Mouse (Mus musculus) induced T-regulatory cell, adult 2 months (primary cell): ENCODE data around the gene Neurl1a.

Source experiments
- DNase-seq: peaks from one replicate; pipeline ENCODE4 v3.0.0-alpha.2; 2012; ENCODE audit warnings: low read depth

The Neurl1a gene

DNA sequence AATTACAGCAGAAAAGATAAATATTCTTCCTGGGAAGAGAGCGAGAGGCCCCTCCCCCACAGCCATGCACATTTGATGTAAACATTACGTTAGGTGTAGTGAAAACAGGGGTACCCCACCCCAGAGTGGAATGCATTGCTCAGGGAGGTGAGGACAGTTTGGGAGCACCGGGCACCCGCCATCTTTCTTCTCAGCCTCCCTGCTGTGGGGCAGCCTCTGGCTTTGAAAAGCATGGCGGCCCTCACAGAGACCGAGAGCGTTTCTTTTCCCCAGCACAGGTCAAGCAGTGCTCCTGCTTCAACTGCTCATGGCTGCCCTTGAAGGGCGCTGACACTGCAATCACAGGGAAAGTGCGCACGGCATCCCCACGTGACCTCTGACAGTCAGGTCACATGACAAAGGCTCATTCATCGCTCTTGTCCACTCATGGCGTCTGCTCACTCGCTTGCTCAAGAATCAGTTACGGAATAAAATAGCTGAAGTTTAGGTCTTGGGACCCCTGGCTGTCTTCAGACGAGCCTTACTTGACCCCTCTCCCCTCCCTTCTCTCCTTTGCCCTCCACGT, 108.3 kb downstream of the Neurl1a start:
- DNase-seq = no peak

DNA sequence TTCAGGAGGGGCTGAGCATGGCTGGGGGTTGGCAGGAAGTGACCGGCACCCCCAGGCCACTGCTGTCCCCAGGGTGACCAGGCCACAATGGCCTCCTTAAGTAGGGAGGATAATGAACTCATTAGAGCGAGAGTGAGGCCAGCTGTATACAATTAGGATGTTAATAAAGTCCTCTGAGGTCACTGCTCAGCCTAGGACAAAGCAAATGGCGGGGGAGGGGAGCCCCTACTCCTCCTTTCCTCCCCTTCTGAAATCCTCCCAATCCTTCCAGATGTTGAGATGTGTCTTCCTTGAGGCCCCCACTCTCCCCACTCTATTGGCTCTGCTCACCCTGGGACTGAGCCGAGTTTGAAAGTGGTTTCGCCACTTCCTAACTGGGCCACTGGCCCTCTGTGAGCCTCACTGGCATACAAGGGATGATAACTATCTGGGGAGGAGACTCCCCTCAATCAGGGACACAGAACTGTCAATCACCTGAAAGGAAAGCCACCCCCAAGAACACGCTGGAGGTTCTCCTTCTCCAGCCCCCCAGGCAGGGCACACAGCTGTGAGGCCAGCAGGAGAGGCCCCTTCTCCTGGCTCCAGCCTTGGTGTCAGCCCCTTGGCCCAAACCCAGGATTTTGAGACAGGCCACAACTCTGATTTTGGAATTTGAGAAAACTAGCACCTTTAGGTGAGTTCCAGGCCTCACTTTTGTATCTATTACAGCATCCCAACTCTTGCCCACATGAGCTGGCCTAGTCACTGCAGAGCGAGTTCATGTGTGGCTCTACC, 112.9 kb downstream of the Neurl1a start:
- no peak for DNase-seq

GRCm38 (mm10) chr19:47292451-47292951, 113.9 kb downstream of the Neurl1a start:
- DNase-seq = no peak

- DNase-seq = no peak
These were observed 119.5 kb downstream of the Neurl1a start for GRCm38 (mm10) chr19:47298100-47298499.

DNA sequence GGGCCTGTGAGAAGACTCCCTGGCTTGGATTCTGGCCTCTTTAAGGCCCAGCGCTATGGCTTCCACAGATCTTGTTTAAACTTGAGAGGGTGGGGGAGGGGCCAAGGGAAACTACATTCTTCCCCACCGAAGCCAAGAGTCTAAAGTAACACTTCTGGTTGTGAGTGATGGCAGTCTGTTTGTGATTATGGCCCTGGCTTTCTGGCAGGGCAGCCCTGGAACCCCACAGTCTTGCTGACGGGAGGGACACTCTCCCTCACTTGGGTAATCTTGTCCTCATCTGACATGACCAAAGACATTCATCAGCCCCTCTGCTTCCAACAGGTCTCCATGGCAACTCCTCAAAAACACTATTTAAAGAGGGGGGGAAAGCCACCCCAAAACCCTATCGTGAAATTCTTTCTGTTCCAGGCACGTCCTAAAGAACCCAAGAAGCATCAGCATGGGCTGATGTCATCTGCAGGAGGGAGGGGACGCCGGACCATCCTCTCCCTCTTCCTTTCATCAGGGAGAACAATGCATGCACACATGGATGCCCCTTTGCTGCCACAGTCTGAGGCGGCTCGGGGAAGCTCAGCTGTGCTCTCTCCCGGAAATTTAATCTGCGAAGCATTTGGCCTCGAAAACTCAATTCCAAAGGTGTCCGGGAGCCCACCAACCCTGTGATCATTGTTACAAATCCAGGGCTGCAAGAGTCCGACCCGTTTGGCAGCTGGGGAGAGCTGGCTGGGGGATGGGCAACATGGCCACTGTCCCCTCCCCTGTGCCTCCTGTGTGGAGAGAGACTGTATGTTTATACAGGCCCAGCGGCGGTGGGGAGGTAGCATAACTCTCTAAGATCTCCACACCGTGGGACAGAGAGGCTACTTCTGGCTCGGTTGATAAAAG, 122.9 kb downstream of the Neurl1a start:
- no peak for DNase-seq

GRCm38 (mm10) chr19:47302191-47302852, 123.7 kb downstream of the Neurl1a start:
- no peak for DNase-seq

GRCm38 (mm10) chr19:47303128-47303527, 124.5 kb downstream of the Neurl1a start:
- no peak for DNase-seq

DNA sequence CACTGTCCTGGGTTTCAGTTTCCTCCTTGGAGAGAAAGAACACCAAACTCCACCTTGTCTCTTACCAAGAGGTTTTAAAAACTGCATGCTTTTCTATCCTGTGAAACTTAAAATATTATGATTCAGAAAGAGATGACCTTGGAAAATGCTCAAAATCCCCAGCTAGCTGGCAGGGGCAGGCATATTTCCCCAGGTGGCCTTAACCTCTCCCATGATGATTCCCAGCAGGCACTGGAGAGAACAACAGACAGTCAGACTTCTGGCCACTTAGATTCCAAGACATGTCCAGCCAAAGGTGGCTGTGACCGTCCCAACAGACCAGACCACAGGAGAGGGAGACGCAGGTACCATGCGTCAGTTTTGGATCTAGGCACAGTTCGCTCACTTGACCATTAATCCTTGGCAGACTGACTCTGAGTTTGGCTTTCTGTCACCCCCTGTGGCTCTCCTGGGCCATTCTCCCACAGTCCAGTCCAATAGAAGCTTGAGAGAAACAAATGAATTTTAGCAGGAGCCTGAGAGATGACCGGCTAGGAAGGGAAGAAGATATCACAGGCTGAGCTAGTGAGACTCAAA, 125.6 kb downstream of the Neurl1a start:
- no peak for DNase-seq

DNA sequence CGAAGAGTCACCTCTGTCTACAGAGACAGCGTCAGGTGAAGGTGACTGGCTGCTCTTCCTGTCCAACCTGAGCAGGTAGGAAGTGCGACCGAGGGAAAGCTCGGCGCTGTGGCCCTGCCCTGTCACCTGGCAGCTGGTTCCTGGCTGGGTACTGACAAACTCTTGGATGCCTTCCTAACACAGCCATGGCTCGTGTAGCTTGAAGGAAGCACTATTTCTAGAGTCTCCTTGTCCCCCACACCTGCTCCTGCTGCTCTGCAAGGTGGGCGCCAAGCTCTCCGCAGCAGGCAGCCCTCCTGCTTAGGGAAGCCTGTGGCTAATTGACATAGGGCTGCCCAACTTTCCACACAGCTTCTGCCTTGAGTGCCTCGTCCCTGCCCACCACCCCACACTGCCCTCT, 126.8 kb downstream of the Neurl1a start:
- no peak for DNase-seq

GRCm38 (mm10) chr19:47306128-47306916, 127.7 kb downstream of the Neurl1a start:
- no peak for DNase-seq

GRCm38 (mm10) chr19:47306917-47307315, 128.3 kb downstream of the Neurl1a start:
- no peak for DNase-seq
